Mouse (Mus musculus): ENCODE measurements around the gene Clip2.

DNA sequence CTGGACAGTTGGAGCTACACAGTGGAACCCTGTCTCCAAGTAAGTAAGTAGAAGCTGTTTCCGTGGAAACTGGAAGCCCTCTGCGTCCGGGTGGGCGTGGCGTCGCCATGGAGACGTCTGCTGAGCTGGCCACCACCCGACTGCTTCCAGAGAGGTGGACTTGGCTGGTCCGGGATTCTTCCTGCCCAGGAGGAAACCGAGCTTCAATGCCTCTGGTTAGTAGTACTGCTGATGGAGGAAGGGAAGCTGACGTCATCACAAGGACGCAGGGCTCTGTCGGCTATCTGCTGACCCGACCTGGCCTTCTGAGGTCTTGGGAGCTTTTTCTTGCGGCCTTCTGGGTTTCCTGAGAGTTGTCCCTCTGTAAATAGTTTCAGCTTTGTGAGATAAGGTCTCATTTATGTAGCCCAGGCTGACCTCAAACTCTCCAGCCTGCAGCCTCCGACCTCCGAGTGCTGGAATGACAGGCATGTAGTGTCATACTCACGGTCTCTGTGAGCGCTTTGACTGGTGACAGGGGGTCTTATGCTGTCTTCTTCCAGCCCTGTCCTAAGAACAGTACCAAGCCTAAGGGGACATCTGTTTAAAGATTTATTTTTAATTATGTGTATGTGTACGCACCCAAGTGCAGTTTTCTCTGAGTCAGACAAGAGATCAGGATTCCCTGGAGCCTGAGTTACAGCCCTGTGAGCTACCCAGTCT lies 3.4 kb upstream of the Clip2 start:
- TF ChIP-seq CTCF (IDR thresholded peaks at IDR 0.05; ENCODE audit: borderline replicate concordance, extremely low read depth, insufficient read depth, insufficient read length) (no peak), POLR2A (IDR thresholded peaks at IDR 0.05; ENCODE audit: borderline replicate concordance, extremely low read depth, insufficient read depth, insufficient read length, poor library complexity, severe bottlenecking) (no peak)
